Mouse (Mus musculus) intestine, postnatal 0 days (tissue): ENCODE data around the gene Ubac2. TPM values are rescaled to one million over a fixed set of nuclear protein-coding genes. Genes with fewer than 3 reads are reported as not detected.

Experiments used
- ATAC-seq: fragments of 200-750 bp; cut with Nextera tagmentation; 2 replicates; pipeline ENCODE4 v1.8.0; 2017; ENCODE audit warnings: mild to moderate bottlenecking, moderate TSS enrichment, moderate library complexity
- H3K27ac ChIP-seq: fragments of 300-500 bp; sonication (generic); 2 replicates; pipeline ENCODE4 v1.5.1; 2014; ENCODE audit warnings: mild to moderate bottlenecking, low read depth, low read length, moderate library complexity
- H3K27me3 ChIP-seq: fragments of 300-500 bp; sonication (generic); replicated peaks from 2 replicates; pipeline ENCODE4 v1.6.1; 2014; ENCODE audit warnings: low read length, mixed read lengths; ENCODE audit not compliant: control insufficient read depth, insufficient read depth
- H3K36me3 ChIP-seq: fragments of 300-500 bp; sonication (generic); 2 replicates; pipeline ENCODE4 v1.6.1; 2014; ENCODE audit warnings: mild to moderate bottlenecking, moderate library complexity; ENCODE audit not compliant: control insufficient read depth, insufficient read depth
- H3K4me1 ChIP-seq: fragments of 300-500 bp; sonication (generic); replicated peaks from 2 replicates; pipeline ENCODE4 v1.6.1; 2014; ENCODE audit warnings: antibody characterized with exemption, low read length, mixed read lengths; ENCODE audit not compliant: control insufficient read depth, insufficient read depth
- H3K4me2 ChIP-seq: fragments of 300-500 bp; sonication (generic); replicated peaks from 2 replicates; pipeline ENCODE4 v1.6.1; 2014; ENCODE audit warnings: low read depth, mild to moderate bottlenecking, moderate library complexity
- H3K4me3 ChIP-seq: fragments of 300-500 bp; sonication (generic); 2 replicates; pipeline ENCODE4 v1.5.1; 2014; ENCODE audit warnings: low read depth, low read length
- H3K9ac ChIP-seq: fragments of 300-500 bp; sonication (generic); 2 replicates; pipeline ENCODE4 v1.6.1; 2014; ENCODE audit warnings: mild to moderate bottlenecking, low read depth, low read length
- H3K9me3 ChIP-seq: fragments of 300-500 bp; sonication (generic); 2 replicates; pipeline ENCODE4 v1.6.1; 2016; ENCODE audit warnings: mixed run types; ENCODE audit not compliant: control insufficient read depth
- CTCF ChIP-seq: sonication (generic); IDR thresholded peaks from 2 replicates; pipeline ENCODE4 v1.5.1; 2016; ENCODE audit warnings: low read depth, mild to moderate bottlenecking, control low read depth, antibody characterized with exemption, moderate library complexity
- WGBS: fragments of 180-500 bp; shearing (Covaris S2); extraction: QIAGEN DNeasy Blood & Tissue Kit; methylation state at CpG from one replicate; pipeline ENCODE4 v1.1.7; 2014; 5-methylcytosine and 5-hydroxymethylcytosine counted together
- polyA plus RNA-seq: library from polyadenylated mRNA; unstranded; fragments of >200 nt; fragmentation: Nextera tagmentation; extraction: Ambion mirVana; gene quantifications from 2 replicates; pipeline ENCODE4 v1.2.1, GENCODE M21; 2015

Ubac2 gene
- polyA plus RNA-seq, 1 experiment from 2014 or later: 39.2 TPM

GRCm38 (mm10) chr14:122038874-122039647 lies 160.6 kb downstream of the Ubac2 start:
- H3K4me2 ChIP-seq: no peak overlapping the region
- H3K9me3 ChIP-seq: no peaks in the 10 kb centered on the region
- H3K4me3 ChIP-seq: no peak overlapping the region
- H3K4me1 ChIP-seq: no peaks in the 10 kb centered on the region
- no peak for TF ChIP-seq CTCF
- WGBS: 87% methylated on average over 13 of the region's 13 CpGs
- no peaks in the 10 kb centered on the region for H3K36me3 ChIP-seq
- H3K27me3 ChIP-seq: no peaks in the 10 kb centered on the region
- H3K9ac ChIP-seq: no peak overlapping the region
- no peak overlapping the region for H3K27ac ChIP-seq
- ATAC-seq: no peak

- H3K4me2 ChIP-seq: no peak overlapping the region
- ATAC-seq: no peak
- no peaks in the 10 kb centered on the region for H3K36me3 ChIP-seq
- H3K27ac ChIP-seq: no peak overlapping the region
- no peaks in the 10 kb centered on the region for H3K9me3 ChIP-seq
- no peak overlapping the region for H3K4me3 ChIP-seq
- H3K4me1 ChIP-seq: no peaks in the 10 kb centered on the region
- H3K9ac ChIP-seq: no peak overlapping the region
- no peaks in the 10 kb centered on the region for H3K27me3 ChIP-seq
- no peak for TF ChIP-seq CTCF
- WGBS: 93% methylated on average over 3 of the region's 3 CpGs
Measured at GRCm38 (mm10) chr14:122041413-122041825, 163.0 kb downstream of the Ubac2 start.

DNA sequence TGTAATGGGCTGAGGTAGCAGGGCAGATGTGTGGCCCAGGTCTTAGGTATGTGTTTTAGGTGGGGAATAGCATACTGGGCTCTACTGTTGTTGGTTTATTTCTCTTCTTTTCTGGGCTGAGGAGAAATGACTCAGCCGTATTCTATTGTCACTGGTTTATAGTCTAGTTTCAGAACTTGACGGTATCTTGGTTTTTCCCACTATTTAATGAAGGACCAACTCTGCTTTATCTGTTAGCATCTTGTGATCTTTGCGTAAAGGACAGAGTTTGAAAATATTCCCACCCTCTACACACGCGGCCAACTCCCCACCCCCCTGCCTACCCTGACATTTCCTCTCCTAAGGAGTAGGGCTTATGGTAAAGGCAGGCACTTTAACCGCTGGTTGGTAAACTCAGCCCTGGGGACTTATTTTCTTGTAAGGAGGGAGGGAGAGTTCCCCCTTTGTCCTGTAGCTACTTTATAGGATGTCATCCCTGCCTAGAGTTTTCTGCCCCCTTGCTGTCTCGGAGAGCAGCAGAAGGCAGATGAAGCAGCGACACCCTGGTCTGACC lies 163.8 kb downstream of the Ubac2 start:
- WGBS: 78% methylated on average over 8 of the region's 8 CpGs
- TF ChIP-seq CTCF: no peak
- no peak for ATAC-seq
- no peaks in the 10 kb centered on the region for H3K9me3 ChIP-seq
- no peaks in the 10 kb centered on the region for H3K4me1 ChIP-seq
- no peak overlapping the region for H3K4me3 ChIP-seq
- H3K9ac ChIP-seq: no peak overlapping the region
- no peaks in the 10 kb centered on the region for H3K27me3 ChIP-seq
- H3K4me2 ChIP-seq: no peak overlapping the region
- no peak overlapping the region for H3K27ac ChIP-seq
- no peaks in the 10 kb centered on the region for H3K36me3 ChIP-seq

DNA sequence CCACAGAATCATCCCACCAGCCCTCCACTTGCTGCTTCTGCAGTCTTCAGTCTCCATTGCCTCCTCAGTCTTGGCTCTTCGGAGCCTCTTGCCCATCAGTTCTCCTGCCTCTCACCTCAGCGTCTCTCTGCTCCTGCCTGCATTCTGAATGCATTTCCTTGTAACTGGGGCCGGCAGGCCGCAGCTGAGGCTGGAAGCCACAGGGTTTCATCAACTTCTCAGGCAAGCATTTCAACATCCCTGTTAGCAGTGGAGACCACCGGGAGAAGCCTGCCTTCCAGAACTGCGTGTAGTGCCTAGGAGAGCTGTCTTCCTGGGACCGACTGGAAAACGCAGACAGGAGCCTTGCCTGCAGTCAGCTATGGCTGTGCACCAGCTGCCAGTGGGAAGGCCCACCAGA lies 169.4 kb downstream of the Ubac2 start:
- Histone ChIP-seq H3K4me1 (no peaks in the 10 kb centered on the region), H3K4me2 (no peak overlapping the region), H3K9me3 (no peaks in the 10 kb centered on the region), H3K4me3 (no peak overlapping the region), H3K27me3 (no peaks in the 10 kb centered on the region), H3K9ac (no peak overlapping the region), H3K27ac (no peak overlapping the region), H3K36me3 (no peaks in the 10 kb centered on the region)
- TF ChIP-seq CTCF: no peak
- WGBS: 89% methylated on average over 8 of the region's 8 CpGs
- ATAC-seq: no peak

DNA sequence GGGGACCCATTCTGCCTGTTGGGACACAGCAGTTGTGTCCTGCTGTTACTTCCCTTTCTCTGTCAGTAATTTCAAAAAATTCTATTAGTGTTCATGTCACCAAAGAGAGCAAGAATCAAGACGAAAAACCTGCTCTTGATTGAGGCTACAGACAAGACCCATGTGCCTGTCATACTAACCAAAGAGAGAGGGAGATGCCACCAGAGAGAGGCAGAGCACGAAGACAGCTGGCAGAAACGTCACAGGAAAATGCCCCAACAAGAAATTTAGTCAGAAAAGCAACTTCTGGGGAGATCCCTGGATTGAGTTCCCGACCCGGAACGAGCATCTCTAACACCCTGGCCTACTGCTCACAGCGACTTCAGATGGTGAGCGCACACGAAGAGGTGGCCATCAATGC lies 170.4 kb downstream of the Ubac2 start:
- no peak for ATAC-seq
- H3K9ac ChIP-seq: no peak overlapping the region

GRCm38 (mm10) chr14:122052896-122053635 lies 174.6 kb downstream of the Ubac2 start:
- ATAC-seq: no peak
- Histone ChIP-seq H3K4me3 (no peak overlapping the region), H3K9ac (no peak overlapping the region), H3K4me2 (no peak overlapping the region), H3K27ac (no peak overlapping the region), H3K4me1 (no peaks in the 10 kb centered on the region), H3K27me3 (no peaks in the 10 kb centered on the region), H3K36me3 (no peaks in the 10 kb centered on the region), H3K9me3 (no peaks in the 10 kb centered on the region)
- WGBS: 86% methylated on average over 9 of the region's 9 CpGs
- TF ChIP-seq CTCF: no peak

More for the DNA sequence above, 170.4 kb downstream of the Ubac2 start:
- no peak overlapping the region for H3K4me2 ChIP-seq
- no peaks in the 10 kb centered on the region for H3K27me3 ChIP-seq
- H3K4me1 ChIP-seq: no peaks in the 10 kb centered on the region
- H3K27ac ChIP-seq: no peak overlapping the region
- H3K9me3 ChIP-seq: no peaks in the 10 kb centered on the region
- no peak for TF ChIP-seq CTCF
- H3K36me3 ChIP-seq: no peaks in the 10 kb centered on the region
- H3K4me3 ChIP-seq: no peak overlapping the region
- 88% methylated on average over 9 of the region's 9 CpGs for WGBS
